Mouse (Mus musculus): Measurements from ENCODE around the gene Mgat1. TPM values are rescaled to one million over a fixed set of nuclear protein-coding genes. Genes with fewer than 3 reads are reported as not detected.
"Not testable (repeated sequence)": the region's sequence is repeated elsewhere in the genome, so short reads cannot be mapped to it uniquely, and the experiment has no call there.

Mgat1 gene
- polyA plus RNA-seq (2012; rRNA removed): 97.4 and 231 TPM in 2 replicates

GRCm38 (mm10) chr11:49243727-49244594 is at the start of gene Mgat1:
TSS of gene Mgat1 (plus strand) at chr11:49244191.
- Histone ChIP-seq H3K36me3 (ENCODE audit: control insufficient read depth, insufficient read depth, low read length) (no peaks in the 10 kb centered on the region), H3K27me3 (ENCODE audit: control insufficient read depth, insufficient read depth, low read length) (no peaks in the 10 kb centered on the region), H3K4me3 (ENCODE audit: low read depth, low read length) (peak within 1 kb of the TSS; percentile 70), H3K4me1 (ENCODE audit: control insufficient read depth, insufficient read depth, insufficient read length, low read length) (peaks cover 24% of the 10 kb centered on the region; the same call in 1 of the 2 replicates), H3K27ac (ENCODE audit: insufficient read depth, low read depth, low read length) (peak within 1 kb of the TSS; percentile 81)
- TF ChIP-seq POLR2A (IDR thresholded peaks at IDR 0.05; ENCODE audit: low read depth, low read length): 0 out of 2 replicates have a peak, but pooled peaks have one; percentile 43
- no peak for TF ChIP-seq CTCF (IDR thresholded peaks at IDR 0.05; ENCODE audit: extremely low read depth, insufficient read length, insufficient replicate concordance, low read depth, low read length)
- under 1% methylated on average over 59 of the region's 60 CpGs for WGBS

DNA sequence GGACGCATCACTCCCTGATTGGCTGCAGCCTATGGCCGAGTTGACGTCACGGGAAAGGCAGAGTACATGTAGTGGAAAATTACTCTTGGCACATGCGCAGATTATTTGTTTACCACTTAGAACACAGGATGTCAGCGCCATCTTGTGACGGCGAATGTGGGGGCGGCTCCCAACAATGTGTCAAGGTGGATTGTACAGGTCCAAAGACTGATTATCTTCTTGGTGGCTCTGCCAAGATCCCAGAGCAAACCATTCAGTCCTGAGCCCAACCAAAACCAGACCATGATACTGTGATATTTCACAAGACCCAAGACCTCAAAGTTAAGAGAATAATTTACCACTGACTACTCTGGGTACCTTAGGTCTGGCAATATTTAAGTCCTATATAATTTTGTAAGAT is 49.2 kb upstream of the Mgat1 start:
- H3K4me1 ChIP-seq (ENCODE audit: control insufficient read depth, insufficient read depth, insufficient read length, low read length); H3K27me3 ChIP-seq (ENCODE audit: control insufficient read depth, insufficient read depth, low read length); H3K27ac ChIP-seq (ENCODE audit: insufficient read depth, low read depth, low read length); H3K36me3 ChIP-seq (ENCODE audit: control insufficient read depth, insufficient read depth, low read length); H3K4me3 ChIP-seq (ENCODE audit: low read depth, low read length): not testable (repeated sequence)
- 93% methylated on average over 9 of the region's 9 CpGs for WGBS

DNA sequence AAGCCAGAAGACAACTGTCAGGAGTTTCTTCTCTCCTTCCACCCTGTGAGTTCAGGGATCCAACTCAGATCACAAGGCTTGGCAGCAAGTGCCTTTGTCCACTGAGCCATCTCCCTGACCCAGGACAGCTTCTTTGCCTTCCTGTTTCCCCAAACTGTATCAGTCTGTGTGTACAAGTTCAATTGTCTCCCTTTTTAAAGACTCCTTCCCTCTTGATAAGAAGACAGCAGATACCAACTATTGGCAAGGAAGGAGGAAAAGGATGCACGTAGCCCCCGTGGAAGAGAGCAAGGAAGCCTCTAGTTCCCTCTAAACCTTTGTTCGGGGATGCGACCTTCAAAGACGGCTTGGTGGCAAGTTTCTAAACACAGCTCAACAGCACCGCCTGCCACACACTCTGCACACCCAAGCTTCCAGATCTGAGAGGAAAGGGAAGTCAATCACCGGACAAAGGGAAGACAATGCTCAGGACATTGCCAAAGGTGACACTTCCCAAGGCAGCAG is 48.1 kb upstream of the Mgat1 start:
- TF ChIP-seq CTCF (IDR thresholded peaks at IDR 0.05; ENCODE audit: extremely low read depth, insufficient read length, insufficient replicate concordance, low read depth, low read length) (no peak), POLR2A (IDR thresholded peaks at IDR 0.05; ENCODE audit: low read depth, low read length) (no peak)
- H3K4me1 ChIP-seq (ENCODE audit: control insufficient read depth, insufficient read depth, insufficient read length, low read length): no peaks in the 10 kb centered on the region
- no peaks in the 10 kb centered on the region for H3K36me3 ChIP-seq (ENCODE audit: control insufficient read depth, insufficient read depth, low read length)
- H3K27ac ChIP-seq (ENCODE audit: insufficient read depth, low read depth, low read length): no peak overlapping the region
- H3K27me3 ChIP-seq (ENCODE audit: control insufficient read depth, insufficient read depth, low read length): no peaks in the 10 kb centered on the region
- no peak overlapping the region for H3K4me3 ChIP-seq (ENCODE audit: low read depth, low read length)
- WGBS: 82% methylated on average over 7 of the region's 7 CpGs

DNA sequence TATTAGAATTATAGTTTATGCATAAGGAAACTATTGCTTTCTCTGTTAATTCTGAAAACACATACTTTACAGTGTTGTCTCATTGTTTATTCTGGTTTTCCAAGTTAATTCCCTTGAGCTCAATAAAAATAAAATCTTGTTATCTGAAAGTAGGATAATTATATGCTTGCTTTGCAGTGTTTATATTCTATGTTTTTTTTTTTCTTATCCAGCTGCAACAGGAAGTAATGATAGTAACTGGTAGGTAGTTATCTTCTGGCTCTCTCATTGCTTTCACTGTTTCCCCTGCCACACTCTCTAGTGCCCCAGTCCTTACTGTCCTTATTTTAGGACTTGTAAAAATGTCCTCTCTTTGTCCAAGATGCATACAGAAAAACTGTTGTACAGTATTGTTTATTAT is 43.3 kb upstream of the Mgat1 start:
- Histone ChIP-seq H3K27me3 (ENCODE audit: control insufficient read depth, insufficient read depth, low read length) (no peaks in the 10 kb centered on the region), H3K4me3 (ENCODE audit: low read depth, low read length) (no peak overlapping the region), H3K27ac (ENCODE audit: insufficient read depth, low read depth, low read length) (no peak overlapping the region), H3K4me1 (ENCODE audit: control insufficient read depth, insufficient read depth, insufficient read length, low read length) (no peaks in the 10 kb centered on the region; the same call in 1 of the 2 replicates), H3K36me3 (ENCODE audit: control insufficient read depth, insufficient read depth, low read length) (no peaks in the 10 kb centered on the region)
- TF ChIP-seq POLR2A (IDR thresholded peaks at IDR 0.05; ENCODE audit: low read depth, low read length) (no peak), CTCF (IDR thresholded peaks at IDR 0.05; ENCODE audit: extremely low read depth, insufficient read length, insufficient replicate concordance, low read depth, low read length) (no peak)

DNA sequence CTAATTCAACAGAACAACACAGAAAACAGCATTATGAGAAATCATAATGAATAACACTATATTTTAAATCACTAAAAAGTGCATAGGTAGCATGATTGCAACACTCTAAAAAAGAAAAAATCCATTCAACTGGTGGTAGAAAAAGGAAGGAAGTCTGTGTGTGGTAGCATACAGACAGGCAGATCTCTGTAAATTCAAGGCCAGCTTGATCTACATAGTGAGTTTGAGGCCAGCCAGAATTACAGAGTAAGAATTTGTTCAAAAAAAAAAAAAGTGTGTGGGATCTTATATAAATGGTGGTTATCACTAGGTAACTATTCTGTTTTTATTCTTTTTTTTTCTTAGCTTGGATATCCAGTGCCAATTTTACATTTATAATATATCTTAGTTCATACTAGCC is 42.8 kb upstream of the Mgat1 start:
- Histone ChIP-seq H3K27me3 (ENCODE audit: control insufficient read depth, insufficient read depth, low read length) (no peaks in the 10 kb centered on the region), H3K4me3 (ENCODE audit: low read depth, low read length) (no peak overlapping the region), H3K27ac (ENCODE audit: insufficient read depth, low read depth, low read length) (no peak overlapping the region), H3K4me1 (ENCODE audit: control insufficient read depth, insufficient read depth, insufficient read length, low read length) (no peaks in the 10 kb centered on the region; the same call in 1 of the 2 replicates), H3K36me3 (ENCODE audit: control insufficient read depth, insufficient read depth, low read length) (no peaks in the 10 kb centered on the region)
- TF ChIP-seq POLR2A (IDR thresholded peaks at IDR 0.05; ENCODE audit: low read depth, low read length) (no peak), CTCF (IDR thresholded peaks at IDR 0.05; ENCODE audit: extremely low read depth, insufficient read length, insufficient replicate concordance, low read depth, low read length) (no peak)

GRCm38 (mm10) chr11:49202071-49202470 is 41.9 kb upstream of the Mgat1 start:
- WGBS: 10% methylated on average over 2 of the region's 2 CpGs
- Histone ChIP-seq H3K27ac (ENCODE audit: insufficient read depth, low read depth, low read length) (peak overlapping the region; percentile 99), H3K4me3 (ENCODE audit: low read depth, low read length) (peak overlapping the region; percentile 9; the same call in 1 of the 2 replicates), H3K36me3 (ENCODE audit: control insufficient read depth, insufficient read depth, low read length) (0 out of 2 replicates have a peak, but pooled peaks cover 1% of the 10 kb centered on the region), H3K27me3 (ENCODE audit: control insufficient read depth, insufficient read depth, low read length) (no peaks in the 10 kb centered on the region), H3K4me1 (ENCODE audit: control insufficient read depth, insufficient read depth, insufficient read length, low read length) (no peaks in the 10 kb centered on the region; the same call in 1 of the 2 replicates)
- TF ChIP-seq CTCF (IDR thresholded peaks at IDR 0.05; ENCODE audit: extremely low read depth, insufficient read length, insufficient replicate concordance, low read depth, low read length): no peak
- TF ChIP-seq POLR2A (IDR thresholded peaks at IDR 0.05; ENCODE audit: low read depth, low read length): no peak

- H3K36me3 ChIP-seq (ENCODE audit: control insufficient read depth, insufficient read depth, low read length): 0 out of 2 replicates have a peak, but pooled peaks cover 1% of the 10 kb centered on the region
- H3K4me1 ChIP-seq (ENCODE audit: control insufficient read depth, insufficient read depth, insufficient read length, low read length): no peaks in the 10 kb centered on the region; the same call in 1 of the 2 replicates
- 3% methylated on average over 10 of the region's 10 CpGs for WGBS
- H3K27me3 ChIP-seq (ENCODE audit: control insufficient read depth, insufficient read depth, low read length): no peaks in the 10 kb centered on the region
- no peak for TF ChIP-seq POLR2A (IDR thresholded peaks at IDR 0.05; ENCODE audit: low read depth, low read length)
- no peak for TF ChIP-seq CTCF (IDR thresholded peaks at IDR 0.05; ENCODE audit: extremely low read depth, insufficient read length, insufficient replicate concordance, low read depth, low read length)
- H3K4me3 ChIP-seq (ENCODE audit: low read depth, low read length): peak overlapping the region; percentile 79
- peak overlapping the region; percentile 99 for H3K27ac ChIP-seq (ENCODE audit: insufficient read depth, low read depth, low read length)
Measured at GRCm38 (mm10) chr11:49202523-49203061, 41.4 kb upstream of the Mgat1 start.

Measured in small intestine, adult 2 months (tissue).